Mouse (Mus musculus): ENCODE results near the gene Tarbp2.
A peak's percentile ranks its signal among the peaks of the same experiment; 100 is the strongest.

The Tarbp2 gene

GRCm38 (mm10) chr15:102517976-102518858 is at the start of gene Tarbp2:
Tarbp2 (plus strand) TSS chr15:102518192.
- peak; percentile 97 to 98 for DNase-seq (ENCODE audit: low read depth in 1 of 2, low spot score in 2 of 2)

DNA sequence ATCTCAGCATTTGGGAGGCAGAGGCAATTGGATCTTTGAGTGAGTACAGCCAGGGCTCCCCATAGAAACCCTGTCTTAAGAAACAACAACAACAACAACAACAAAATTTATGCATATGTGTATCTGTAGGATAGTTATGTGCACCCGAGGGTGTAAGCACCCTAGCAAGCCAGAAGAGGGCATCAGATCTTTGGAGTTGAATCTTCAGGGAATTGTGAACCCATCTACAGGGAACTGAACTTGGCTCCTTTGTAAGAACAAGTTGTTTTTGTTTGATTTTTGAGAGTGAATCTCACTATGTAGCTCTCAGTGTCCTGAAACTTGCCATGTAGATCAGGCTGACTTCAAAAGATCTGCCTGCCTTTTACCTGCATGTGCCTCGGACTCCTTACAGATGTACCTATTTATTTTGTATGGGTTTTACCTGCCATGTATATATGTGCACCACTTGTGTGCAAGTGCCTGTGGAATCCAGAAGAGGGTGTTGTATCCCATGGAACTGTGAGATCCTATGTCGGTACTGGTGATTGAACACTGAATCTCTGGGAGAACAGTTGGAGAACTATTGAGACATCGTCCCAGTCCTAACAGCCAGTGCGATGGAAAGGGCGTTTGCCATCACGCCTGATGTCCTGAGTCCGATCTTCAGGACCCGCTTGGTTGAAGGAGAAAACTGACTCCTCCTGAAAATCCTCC is 49.2 kb upstream of the Tarbp2 start:
- no peak for DNase-seq (ENCODE audit: low read depth in 1 of 2, low spot score in 2 of 2)

- DNase-seq (ENCODE audit: low read depth in 1 of 2, low spot score in 2 of 2): peak; percentile 92 to 93
Measured at GRCm38 (mm10) chr15:102470183-102470604, 47.8 kb upstream of the Tarbp2 start, which contains the start of gene Pcbp2. Pcbp2 (plus strand) TSS chr15:102470539.

- peak in 1 of 2 experiments; percentile 51 for DNase-seq (ENCODE audit: low read depth in 1 of 2, low spot score in 2 of 2)
Measured at GRCm38 (mm10) chr15:102470605-102471294, 47.2 kb upstream of the Tarbp2 start.

- DNase-seq (ENCODE audit: low read depth in 1 of 2, low spot score in 2 of 2): no peak
Measured at GRCm38 (mm10) chr15:102471295-102471645, 46.7 kb upstream of the Tarbp2 start.

DNA sequence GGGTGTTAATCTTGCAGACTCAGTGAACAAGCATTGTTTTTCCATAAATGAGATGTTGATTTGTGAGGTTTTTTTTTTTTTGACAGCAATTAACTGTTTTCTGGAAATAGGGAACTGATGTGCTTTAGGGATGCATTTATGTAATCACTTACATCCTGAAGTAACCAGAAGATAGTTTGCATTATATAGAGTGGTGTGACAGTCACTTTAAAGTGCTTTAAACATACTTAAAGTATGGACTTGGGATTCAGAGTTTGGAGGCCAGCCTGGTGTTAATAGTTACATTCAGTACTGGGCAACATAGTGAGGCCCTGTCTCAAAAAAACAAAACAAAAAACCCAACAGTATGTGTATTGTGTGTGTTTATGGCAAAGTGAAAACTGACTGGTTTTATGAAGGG is 46.3 kb upstream of the Tarbp2 start:
- DNase-seq (ENCODE audit: low read depth in 1 of 2, low spot score in 2 of 2): no peak

DNA sequence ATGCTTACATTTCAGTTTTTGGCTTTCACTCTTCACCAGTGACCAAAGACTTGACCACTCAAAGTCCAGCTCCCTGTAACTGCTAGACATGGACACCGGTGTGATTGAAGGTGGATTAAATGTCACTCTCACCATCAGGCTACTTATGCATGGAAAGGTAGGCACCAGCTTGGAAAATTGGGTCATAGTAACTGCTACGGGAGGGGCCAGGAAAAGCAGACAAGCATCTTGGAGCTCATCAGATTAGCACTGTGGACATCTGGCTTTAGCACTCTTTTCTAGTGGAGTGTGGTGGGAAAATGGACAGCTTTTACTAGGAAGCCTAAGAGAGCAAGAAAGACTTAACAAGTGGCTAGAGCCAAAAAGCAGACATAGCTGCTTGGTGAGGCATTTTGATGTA is 44.7 kb upstream of the Tarbp2 start:
- DNase-seq (ENCODE audit: low read depth in 1 of 2, low spot score in 2 of 2): no peak

DNA sequence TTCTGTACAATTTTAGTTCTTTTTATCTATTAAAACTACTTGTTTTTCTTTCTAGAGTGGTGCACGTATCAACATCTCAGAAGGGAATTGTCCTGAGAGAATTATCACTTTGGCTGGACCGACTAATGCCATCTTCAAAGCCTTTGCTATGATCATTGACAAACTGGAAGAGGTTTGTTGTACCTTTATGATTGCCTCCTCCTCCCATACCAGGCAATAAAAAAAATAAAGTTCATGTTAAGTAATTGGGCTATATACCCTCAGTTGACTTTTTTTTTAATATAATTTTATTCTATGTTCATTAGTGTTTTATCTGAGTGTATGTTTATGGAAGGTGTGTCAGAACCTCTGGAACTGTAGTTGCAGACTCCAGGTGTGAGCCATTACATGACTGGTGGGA is 43.5 kb upstream of the Tarbp2 start:
- no peak for DNase-seq (ENCODE audit: low read depth in 1 of 2, low spot score in 2 of 2)

GRCm38 (mm10) chr15:102483136-102483535 is 34.9 kb upstream of the Tarbp2 start:
- no peak for DNase-seq (ENCODE audit: low read depth in 1 of 2, low spot score in 2 of 2)

DNA sequence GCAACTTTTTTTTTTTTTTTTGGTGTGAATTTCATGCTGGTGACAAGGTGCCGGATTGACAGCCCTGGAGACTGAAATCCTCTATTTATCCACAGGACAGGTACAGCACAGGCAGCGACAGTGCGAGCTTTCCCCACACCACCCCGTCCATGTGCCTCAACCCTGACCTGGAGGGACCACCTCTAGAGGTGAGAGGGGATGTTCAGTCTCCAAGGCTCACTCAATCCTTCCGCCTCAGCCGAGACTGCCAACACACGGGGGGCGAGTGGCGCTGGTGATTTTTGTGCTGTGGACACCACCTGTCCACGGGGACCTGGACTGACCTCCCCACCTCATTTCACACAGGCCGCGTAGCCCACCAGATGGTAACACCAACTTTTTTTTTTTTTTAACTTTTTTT is 32.1 kb upstream of the Tarbp2 start:
- no peak for DNase-seq (ENCODE audit: low read depth in 1 of 2, low spot score in 2 of 2)

DNA sequence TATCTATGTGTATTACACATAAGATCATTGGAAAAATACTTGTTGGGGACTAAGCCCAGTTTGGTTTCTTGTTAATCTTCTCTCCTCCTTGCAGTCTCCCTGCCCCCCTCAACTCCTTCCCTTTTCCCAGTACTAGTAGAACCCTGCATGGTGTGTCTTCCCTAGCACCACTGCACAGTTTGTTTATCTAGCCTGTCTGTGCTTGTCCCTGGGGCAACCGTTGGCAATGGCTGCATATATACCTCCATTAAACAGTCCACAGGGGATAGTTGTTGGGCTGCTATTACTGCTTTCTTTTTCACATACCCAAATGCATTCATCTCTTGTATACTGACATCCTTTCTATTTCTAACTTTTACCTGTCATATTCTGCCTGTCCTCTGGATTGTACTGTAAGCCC is 30.3 kb upstream of the Tarbp2 start:
- no peak for DNase-seq (ENCODE audit: low read depth in 1 of 2, low spot score in 2 of 2)

DNA sequence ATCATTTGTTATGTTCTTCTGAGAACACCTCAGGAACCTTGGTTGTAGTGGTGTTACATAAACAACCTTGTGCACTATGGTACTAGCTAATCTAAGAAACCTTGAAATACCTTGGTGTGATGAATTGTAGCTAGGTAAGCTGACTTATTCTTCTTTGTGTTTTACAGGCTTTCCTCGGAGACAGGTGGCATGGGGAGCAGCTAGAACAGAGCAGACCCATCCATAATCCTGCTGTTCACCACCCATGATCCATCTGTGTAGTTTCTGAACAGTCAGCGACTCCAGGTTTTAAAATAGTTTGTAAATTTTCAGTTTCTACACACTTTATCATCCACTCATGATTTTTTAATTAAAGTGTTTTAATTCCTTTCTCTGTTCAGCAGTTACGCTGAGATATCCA is 19.7 kb upstream of the Tarbp2 start:
- no peak for DNase-seq (ENCODE audit: low read depth in 1 of 2, low spot score in 2 of 2)

- no peak for DNase-seq (ENCODE audit: low read depth in 1 of 2, low spot score in 2 of 2)
Measured at GRCm38 (mm10) chr15:102499370-102499769, 18.6 kb upstream of the Tarbp2 start.

GRCm38 (mm10) chr15:102499851-102500250 is 18.1 kb upstream of the Tarbp2 start:
- no peak for DNase-seq (ENCODE audit: low read depth in 1 of 2, low spot score in 2 of 2)

- DNase-seq (ENCODE audit: low read depth in 1 of 2, low spot score in 2 of 2): no peak
Measured at GRCm38 (mm10) chr15:102500479-102500878, 17.5 kb upstream of the Tarbp2 start.

DNA sequence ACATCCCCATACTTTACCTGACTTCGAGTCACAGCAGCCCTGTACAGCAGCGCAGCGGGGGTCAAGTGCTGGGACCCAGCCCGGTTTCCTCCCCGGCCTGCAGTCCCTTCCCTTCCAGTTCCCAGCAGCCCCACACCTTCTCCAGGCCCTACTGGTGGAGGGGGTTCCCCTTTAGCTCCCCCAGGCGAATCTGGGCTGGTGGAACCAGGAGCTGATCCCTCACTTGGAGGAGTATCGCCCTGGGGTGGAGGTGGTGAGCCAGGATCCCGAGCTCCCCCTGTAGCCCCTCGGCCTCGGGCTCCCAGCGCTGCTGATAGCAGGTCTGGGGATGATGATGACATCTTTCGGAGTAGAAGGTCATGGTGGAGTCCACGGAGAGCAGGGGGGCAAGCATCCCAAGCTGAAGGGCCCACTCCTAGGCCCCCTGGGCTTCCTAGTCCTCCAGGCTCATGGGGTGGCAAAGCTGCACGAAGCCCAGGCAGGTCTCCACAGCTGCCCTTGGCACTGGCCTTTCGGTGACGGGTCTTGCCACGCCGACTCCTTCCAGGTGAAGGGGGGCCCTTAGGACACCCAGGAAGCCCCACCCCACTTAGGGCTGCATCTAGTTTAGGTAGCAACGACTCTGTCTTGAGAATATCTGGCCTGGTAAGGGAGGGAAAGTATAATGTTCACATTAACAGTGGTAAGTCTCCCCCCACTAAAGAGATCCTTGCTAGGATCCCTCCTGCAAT is 16.7 kb upstream of the Tarbp2 start:
- DNase-seq (ENCODE audit: low read depth in 1 of 2, low spot score in 2 of 2): no peak

DNA sequence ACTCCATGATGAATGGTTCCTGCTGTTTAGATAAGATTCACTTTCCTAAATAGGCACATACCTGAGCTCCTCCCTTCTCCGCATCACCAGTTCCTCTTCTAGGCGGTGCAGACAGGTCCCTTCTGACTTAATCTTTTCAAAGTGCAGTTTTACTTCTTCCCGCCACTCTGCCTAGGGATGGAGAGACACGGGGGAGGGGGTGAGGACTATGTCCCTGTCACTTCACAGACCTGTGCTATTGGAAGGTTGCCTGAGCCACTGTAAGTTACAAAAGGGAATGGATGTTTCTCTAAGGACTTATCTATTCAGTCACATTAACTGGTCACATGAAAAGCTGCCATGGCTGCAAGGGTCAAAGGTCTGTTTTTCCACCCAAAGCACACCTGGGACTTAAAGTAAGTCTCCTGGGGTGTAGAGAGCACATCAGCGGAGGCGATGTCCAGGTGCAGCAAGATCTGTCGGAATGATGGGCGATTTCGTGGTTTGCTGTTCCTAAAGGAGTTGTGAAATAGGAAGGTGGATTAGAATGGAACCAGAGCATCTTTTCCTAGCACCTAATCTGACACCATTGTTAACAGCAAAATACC is 15.6 kb upstream of the Tarbp2 start:
- no peak for DNase-seq (ENCODE audit: low read depth in 1 of 2, low spot score in 2 of 2)

DNA sequence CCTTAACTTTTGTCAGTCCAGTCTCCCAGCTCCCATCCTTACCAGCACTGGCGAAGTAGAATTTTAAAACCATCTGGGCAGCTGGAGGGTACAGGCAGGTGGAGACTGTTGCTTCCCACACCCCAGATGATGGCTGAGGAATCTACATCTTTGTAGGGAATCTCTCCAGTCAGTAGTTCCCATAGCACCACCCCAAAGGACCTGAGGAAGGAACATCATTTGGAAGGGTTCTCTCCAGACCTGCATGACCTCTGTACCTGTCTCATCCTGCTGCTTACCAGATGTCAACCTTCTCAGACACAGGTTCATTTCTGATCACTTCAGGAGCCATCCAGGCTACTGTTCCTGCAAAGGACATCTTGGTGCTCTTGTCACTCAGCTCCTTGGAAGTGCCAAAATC is 14.5 kb upstream of the Tarbp2 start, which contains the start of gene Gm10337:
Gene Gm10337 (plus strand): TSS at position 276 of the 400 bp plus-strand sequence.
- no peak for DNase-seq (ENCODE audit: low read depth in 1 of 2, low spot score in 2 of 2)

DNA sequence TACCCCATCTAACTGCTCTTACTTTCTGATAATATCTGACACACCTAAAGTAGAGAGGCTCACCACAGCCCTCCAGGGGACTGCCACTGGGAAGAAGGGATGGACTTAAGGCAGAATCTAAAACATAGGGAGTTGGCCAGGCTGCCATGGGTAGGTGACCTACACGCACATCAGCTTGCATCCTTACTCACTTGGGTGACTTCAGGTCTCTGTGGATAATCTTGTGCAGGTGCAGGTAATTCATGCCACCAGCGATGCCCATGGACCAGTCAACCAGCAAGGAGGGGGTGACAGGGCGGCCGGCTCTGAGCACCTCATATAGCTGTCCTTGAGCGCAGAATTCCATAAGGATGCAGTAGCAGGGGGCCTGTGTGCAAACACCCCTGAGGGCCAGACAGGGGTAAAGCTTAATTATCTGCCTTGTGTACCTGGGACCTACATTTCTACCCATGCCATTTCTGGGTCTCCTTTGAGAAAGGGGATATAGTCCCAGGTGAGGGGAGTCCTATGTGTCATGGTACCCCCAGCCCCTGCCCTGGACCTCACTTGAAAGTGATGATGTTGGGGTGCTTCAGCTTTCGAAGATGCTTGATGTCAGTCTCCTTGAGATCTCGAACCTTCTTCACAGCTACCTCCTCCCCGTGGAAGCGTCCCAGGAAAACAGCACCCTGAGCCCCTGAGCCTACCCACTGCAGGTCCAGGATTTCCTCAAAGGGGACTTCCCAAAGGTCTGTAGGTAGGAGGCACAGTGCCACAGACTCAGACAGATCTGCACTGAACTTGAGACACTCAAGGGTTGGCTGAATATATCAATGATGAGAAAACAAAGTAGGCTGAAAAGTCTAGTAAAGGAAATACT is 13.8 kb upstream of the Tarbp2 start:
- no peak for DNase-seq (ENCODE audit: low read depth in 1 of 2, low spot score in 2 of 2)

Measured in monocyte, adult 2 months (primary cell).